Mouse (Mus musculus): Measurements from ENCODE around the gene Plcl1.

- TF ChIP-seq CTCF (IDR thresholded peaks at IDR 0.05; ENCODE audit: borderline replicate concordance, extremely low read depth, insufficient read depth, insufficient read length) (no peak), POLR2A (IDR thresholded peaks at IDR 0.05; ENCODE audit: borderline replicate concordance, extremely low read depth, insufficient read depth, insufficient read length, poor library complexity, severe bottlenecking) (no peak)
Measured at GRCm38 (mm10) chr1:55665137-55665827, 259.6 kb downstream of the Plcl1 start.

Measured in brain, embryonic 14.5 days (tissue).